Mouse (Mus musculus) kidney, postnatal 4 days (tissue): Measurements from ENCODE around the gene Dnajb14.
"Not testable (repeated sequence)": the region's sequence is repeated elsewhere in the genome, so short reads cannot be mapped to it uniquely, and the experiment has no call there.

Experiments
- DNase-seq, 2 experiments: peaks; one replicate each; pipeline ENCODE4 v3.0.0; 2021; ENCODE audit warnings: mixed read lengths in 2 of 2

Gene Dnajb14

DNA sequence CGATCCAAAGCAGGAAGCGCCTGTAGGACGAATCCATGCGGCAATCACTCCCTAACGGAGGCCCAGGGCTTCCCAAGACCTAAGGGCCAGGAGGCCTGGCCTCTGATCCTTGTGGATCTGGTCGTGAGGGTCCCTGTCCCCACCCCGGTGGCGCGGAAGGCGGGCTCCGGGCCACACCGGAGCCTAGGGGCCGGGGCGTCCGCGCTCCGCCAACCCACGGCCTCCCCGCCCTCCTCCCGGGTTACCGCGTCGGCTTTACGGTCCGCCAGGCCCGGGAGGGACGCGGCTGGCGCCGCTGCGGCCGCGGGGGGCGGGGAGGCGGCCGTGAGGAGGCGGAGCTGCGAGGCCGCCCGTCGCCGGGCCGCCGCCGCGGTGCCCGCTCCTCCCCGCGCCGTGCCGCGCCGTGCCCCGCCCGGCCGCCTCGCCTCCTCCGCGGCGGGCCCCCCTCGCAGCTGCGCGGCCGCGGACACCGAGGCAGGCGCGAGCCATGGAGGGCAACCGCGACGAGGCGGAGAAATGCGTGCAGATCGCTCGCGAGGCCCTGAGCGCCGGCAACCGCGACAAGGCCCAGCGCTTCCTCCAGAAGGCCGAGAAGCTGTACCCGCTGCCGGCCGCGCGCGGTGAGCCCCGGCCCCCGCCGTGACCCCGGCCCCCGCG, at the start of gene Dnajb14:
TSS of gene Dnajb14 (plus strand) at position 239 of the 657 bp plus-strand sequence.
- DNase-seq: peak; percentile 67 to 80

DNA sequence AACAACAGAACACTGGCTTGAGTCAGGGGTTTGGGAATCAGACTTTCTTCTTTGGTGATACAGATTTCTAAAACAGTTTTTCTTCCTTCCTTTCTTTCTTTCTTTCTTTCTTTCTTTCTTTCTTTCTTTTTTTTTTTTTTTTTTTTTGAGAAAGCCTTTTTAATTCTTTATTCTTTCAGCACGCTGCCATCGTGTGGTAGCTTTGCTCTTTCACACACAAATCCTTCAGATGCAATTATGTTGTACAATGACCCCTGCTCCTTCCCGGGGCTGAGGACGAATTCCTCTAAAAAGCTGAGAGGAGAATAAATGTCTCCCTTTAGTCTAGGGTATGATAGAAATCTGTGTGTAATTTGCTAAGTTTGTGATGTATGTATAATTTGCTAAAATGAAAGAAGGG, 48.8 kb upstream of the Dnajb14 start:
- peak; percentile 30 to 52 for DNase-seq

DNA sequence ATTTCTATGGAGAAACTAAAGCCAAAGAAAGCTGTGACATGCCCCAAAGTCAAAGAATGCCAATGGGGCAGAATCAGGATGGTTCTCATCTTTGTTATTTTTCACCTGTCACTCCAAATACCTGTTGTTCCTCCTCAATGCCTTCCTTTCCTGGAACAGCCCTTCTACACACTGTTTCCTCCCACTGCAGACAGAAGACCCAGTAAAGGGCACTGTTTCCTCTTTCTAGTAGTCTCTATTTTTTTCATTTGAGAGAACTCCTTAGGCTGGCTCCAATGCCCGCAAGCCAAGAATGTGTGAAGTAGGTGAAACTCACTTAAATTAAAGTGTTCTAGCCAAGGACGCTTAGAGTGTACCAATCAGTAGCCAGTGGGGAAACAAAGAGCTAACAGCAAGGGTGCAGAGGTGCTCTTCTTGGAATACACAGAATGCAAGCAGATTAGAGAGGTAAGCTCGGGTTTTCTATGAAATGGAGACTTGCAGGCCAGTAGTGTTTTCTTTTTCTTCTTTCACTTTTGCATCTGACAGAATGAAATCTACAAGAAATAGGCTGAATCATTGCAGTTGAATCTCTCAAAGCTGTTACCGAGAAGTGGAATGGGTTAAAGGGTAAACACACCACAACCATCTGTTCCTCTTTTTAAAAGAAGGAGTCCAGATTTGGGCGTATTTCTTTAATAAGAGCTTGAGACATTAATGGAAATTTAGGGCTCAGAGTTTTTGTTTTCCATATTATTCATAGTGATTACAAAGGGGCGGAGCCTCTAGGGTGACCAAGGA, 46.6 kb upstream of the Dnajb14 start:
- no peak for DNase-seq

DNA sequence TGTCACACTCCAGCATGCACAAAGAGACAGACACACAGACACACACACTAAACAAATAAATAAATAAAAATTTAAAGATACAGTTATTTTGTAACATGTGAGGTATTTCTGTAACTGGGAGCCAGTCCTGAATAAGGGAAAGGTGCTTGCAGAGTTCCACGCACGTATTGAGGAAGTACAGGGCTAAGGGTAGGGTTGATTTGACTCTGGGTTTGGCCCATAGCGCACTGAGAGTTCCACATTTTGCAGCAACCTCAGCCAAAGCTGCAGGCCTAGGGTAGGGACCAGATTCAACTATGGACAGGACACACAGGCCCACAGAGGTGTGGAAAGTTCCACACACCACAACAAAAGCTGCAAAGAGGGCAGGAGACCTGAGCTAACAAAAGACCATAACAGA, 44.2 kb upstream of the Dnajb14 start:
- DNase-seq: no peak

DNA sequence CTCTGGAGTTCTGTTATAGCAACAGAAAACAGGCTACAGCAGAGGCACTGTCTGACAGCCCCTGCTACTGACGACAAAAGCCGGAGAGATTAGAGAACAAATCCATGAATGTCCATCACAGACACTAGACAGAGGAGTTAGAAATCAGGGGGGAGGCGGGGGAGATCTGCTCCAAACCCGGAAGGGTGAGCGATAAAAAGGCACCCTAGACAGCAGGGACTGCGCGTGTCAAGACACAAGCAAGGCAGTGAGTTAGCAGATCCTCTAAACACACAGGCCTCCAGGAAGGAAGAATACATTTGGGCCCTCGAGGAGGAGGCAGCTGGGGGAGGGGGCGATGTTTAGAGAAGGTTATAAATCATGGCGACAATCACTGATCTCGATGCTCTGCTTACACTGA, 39.8 kb upstream of the Dnajb14 start:
- peak; percentile 23 to 43 for DNase-seq

DNA sequence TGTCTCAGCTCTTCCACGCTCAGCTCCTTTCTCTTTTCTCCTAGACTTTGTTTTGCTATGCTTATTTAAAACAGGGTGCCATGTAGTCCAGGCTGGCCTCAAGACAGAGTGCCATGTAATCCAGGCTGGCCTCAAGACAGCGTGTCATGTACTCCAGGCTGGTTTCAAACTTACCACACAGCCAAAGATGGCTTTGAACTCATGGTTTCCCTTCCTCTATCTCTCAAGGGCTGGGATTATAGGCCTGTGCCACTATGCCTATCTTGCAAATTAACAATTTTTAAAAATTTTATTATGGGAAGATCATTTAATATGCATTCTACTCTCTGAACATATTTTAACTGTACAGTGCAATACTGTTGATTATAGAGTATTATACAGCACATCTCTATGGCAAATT, 36.3 kb upstream of the Dnajb14 start:
- no peak for DNase-seq

DNA sequence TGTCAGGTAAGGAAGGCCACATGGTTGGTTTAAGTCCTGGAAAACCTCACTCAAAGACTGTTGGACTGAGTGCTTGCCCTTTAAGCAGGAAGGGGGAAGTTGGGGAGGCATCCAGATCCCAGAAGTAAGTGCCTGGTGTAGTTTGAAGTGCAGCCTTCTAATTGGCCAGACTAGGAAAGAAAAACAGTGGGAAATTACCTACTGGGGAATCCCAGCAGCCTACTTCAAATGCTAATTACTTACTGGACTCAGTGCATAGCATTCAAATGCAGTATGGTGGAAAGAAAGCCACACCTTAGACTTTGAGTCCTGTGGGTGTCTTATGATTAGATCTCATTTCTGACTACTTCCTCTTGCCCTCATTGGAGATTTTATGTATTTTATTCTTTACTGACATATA, 34.3 kb upstream of the Dnajb14 start:
- no peak for DNase-seq

DNA sequence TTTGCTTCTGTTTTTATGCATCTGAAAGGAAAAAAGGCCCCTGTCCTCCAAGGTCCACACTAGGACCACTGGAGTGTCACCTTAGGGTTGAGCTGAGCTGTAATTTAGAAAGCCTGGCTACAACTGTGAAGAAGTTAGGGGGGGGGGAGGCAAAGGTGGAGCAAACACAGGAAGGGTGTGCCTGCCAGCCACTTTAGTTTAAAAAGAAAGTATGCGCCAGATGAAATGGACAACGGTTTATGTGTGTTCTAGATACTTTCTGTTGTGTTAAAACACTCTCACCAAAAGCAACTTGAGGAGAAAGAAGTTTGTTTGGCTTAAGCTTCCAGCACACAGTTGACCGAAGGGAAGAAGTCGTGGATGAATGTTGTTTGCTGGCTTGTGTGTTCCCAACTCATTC, 33.8 kb upstream of the Dnajb14 start:
- DNase-seq: no peak

DNA sequence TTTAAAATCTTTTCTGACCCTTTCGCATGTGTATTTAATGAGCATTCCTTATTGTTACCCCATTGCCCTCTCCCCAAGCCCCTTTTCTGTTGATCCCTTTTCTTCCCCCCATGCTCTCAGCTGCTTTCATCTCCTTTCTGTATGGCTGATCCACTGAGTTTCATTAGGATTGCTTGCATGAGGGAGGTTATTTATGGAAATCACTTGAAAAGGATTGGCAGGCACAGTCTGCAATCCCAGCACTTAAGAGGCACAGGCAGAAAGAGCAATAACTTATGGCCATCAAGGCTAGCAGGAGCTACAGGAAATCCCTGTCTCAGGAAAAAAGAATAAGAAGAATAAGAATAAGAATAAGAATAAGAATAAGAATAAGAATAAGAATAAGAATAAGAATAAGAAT, 30.9 kb upstream of the Dnajb14 start:
- no peak for DNase-seq

DNA sequence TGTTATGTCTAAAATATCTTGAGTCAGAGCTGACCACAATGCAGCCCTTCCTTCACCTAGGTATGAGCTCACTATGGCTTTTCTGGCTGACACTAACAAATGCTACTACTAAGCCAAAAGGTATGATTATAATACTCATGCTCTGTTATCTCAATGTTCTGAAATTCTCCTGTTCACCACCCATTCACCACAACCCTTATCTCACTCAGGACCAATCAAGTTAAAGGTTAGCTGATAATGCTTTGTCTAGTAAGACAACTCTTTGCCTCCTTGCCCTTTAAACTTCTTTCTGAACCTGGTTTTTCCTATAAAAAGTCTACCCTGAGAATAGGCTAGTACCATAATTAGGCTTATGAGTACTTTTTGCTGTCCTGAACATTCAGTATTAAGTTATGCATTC, 29.3 kb upstream of the Dnajb14 start:
- DNase-seq: no peak

DNA sequence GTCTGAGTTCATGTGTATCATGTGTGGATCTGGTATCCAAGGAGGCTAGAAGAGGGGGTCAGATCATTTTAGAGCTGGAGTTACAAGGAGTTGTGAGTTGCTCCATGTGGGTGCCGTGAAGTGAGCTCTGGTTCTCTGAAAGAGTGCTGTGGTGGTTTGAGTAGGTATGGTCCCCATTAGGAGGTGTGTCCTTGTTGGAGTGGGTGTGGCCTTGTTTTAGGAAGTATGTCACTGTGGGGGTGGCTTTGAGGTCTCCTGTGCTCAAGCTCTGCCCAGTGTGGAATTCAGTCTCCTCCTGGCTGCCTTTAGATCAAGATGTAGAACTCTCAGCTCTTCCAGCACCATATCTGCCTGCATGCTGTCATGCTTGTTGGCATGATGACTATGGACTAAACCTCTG, 24.5 kb upstream of the Dnajb14 start:
- DNase-seq: no peak

DNA sequence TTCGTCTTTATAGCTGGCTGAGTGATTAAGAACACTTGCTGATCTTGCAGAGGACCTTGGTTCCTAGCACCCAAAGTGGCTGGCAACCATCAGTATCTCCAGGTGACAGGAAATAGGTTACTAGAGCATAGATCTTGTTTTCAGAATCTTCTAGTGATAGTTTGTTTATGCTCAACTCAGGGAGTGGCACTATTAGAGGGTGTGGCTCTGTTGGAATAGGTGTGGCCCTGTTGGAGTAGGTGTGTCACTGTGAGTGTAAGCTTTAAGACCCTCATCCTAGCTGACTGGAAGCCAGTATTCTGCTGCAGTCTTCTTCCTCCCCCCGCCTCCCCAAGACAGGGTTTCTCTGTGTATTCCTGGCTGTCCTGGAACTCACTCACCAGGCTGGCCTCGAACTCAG, 23.2 kb upstream of the Dnajb14 start:
- DNase-seq: no peak

DNA sequence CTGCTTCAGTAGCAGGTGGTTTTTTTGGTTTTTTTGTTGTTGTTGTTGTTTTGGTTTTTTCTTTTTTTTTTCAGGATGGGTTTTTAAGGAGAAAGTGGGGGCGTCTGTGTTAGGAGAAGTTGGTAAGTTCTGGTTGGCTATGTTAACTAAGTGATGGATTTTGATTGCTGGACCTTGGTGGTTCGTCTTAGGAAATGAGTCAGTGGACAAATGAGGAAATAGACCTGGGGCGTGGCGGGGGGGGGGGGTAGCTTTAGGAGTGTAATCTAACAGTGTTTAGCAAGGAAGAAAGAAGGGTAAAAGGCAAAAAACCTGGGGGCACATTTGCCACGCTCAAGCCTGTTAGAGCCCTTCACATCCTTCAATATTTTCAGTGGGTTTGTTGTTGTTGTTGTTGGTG, 20.9 kb upstream of the Dnajb14 start:
- no peak for DNase-seq

DNA sequence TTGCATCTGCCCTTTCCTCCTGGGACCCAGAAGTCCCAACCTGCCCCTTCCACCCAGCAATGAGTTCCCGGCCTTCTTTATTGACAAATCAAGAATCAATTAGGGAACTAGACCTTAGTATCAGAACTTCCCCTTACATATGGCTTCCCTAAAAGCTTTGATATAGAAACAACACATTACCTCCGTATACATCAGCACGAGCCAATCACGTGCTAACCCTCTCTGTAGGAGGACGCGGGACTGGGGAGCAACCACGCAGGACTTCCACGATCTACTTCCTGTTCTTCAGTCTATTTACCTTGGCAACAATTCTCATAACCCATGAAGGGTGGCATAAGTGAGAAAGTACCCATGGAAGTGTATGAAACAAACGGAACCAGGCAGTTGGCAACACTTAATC, 19.1 kb upstream of the Dnajb14 start:
- no peak for DNase-seq

DNA sequence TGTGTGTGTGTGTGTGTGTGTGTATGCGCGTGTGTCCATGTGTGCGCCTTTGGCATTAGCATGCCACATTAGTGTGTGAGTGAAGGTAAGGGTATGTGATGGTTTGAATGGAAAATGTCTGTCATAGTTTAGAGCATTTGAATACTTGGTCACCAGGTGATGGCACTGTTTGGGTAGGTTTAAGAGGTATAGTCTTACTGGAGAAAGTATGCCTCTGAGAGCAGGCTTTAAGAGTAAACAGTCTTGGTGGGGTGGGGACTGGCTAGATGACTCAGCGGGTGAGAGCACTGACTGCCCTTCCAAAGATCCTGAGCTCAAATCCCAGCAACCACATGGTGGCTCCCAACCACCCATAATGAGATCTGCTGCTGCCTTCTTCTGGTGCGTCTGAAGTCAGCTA, 17.8 kb upstream of the Dnajb14 start:
- DNase-seq: no peak

DNA sequence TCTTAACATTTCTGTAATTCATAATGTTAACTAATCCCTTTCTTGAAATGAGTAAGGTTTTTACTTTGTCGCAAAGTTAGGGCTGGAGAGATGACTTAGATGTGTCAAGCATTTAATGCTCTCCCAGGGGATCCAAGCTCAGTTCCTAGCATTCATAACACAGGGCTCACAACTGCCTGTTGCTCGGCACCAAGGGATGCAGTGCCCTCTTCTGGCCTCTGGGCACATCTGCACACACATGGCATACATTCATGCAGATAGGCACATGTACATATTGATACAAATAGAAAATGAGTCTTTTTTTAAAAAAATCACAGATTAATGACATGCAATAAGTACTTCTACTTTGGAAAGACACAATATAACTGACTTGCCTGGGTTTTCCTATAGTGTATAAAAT, 16.3 kb upstream of the Dnajb14 start:
- no peak for DNase-seq

DNA sequence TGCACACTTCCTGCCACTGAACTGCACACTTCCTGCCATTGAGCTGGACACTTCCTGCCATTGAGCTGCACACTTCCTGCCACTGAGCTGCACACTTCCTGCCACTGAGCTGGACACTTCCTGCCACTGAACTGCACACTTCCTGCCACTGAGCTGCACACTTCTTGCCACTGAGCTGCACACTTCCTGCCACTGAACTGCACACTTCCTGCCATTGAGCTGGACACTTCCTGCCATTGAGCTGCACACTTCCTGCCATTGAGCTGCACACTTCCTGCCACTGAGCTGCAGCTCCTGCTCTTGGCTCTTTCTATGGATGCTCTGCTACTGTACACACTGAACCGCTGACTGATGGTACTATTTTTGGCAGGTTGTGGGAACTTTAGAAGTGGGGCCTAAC, 14.5 kb upstream of the Dnajb14 start:
- DNase-seq: not testable (repeated sequence)

DNA sequence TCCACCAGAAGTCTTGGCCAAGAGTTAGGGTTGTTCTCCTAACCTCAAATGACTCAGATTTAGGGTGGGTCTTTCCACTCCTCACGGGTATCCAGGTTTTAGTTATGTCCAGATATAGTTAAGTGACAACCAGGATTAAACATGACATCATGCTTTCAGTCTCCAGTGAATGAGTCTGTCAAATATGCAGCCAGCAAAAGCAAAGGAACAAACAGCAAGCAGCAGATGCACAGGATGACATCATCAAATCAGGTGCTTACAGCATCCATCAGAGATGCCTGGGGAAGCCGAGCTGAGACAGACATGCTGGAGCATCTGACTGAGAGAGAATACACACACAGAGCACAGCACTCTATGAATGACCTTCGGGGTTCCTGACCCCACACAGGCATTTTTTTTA, 12.1 kb upstream of the Dnajb14 start:
- no peak for DNase-seq

DNA sequence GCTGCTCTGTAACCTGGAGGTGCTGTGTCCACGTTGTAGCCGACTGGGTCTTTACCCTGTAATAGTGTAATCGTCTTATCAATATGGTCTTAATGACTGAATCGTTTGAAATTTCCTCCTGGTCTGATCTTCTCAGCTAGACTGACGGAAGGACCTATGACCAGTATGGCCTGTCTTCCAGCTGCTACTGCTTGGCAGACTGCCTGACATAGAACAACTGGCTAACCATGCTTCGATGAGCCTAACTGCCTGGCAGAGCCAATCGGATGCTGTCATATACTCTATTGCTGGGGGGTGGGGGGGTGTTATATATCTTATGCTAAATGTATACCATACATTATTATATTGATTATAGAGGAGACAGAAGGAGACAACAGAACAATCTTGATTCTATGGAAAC, 11.4 kb upstream of the Dnajb14 start:
- DNase-seq: peak; percentile 60 to 63

DNA sequence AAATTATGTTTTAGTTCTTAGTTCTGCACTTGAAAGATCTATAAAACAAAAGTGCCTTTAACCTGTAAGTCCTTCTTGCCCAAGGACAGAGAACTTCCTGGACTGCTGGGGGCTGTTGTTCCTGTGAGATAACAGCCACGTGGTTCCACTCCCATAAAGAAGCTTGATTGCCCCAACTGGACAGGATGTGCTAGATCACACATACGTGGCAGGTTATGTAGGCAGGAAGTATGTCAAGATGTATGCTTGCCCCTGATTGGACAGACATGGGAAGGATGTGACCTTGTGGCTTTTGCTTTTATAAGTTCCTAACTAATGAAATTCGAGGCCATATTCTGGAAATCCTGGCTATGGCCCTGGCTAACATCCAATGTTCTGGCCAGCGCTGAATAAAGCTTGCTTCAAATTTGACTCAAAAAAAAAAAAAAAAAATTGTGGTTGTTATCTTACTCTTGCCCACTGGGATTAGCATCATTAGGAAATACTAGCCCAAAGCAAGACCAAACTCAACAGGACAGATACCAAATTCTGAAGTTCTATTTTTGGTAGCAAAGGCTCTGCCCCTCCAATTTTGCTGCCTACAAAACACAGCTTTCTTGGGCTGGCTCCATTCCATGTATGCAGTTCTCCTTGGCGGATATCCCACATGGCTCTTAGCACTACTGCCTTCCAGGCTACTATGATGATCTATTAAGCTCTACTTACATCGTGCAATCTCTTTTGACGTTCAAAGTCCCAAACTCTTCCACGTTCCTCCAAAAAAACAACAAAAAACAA, 6.9 kb upstream of the Dnajb14 start:
- peak; percentile 18 to 29 for DNase-seq

DNA sequence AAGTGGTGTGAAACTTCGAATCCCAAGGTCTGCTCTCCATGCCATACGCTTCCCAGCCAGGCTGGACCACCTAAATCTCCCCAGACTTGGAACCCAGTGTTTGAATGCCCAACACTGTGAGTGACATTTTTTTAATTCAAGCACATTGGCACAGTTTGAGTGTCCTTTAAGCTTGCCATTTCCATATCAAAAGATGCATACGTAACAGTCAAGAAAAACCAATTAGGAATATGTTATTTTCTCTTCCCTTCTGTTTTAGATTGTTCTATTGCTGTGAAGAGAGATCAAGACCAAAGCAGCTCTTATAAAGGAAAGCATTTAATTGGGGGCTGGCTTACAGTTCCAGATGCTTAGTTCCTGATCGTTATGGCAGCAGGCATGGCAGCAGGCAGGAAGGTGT, 6.0 kb upstream of the Dnajb14 start:
- DNase-seq: no peak

DNA sequence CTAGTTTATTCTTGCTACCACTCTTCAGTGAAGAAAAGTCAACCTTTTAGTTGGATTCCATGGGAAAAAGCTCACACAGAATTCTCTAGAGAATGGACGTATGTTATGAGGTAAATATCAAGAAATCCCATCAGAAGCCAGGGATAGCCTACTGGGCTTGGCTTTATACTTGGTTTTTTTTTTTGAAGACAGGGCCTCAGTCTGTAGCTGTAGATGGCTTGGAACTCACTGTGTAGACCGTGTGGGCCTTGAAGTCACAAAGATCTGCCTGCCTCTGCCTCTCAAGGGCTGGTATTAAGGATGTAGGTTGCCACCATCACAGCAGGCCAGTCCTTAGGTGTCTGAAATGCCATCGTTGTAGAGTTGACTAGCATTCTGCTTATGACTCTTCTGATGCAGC, 4.9 kb upstream of the Dnajb14 start:
- no peak for DNase-seq

DNA sequence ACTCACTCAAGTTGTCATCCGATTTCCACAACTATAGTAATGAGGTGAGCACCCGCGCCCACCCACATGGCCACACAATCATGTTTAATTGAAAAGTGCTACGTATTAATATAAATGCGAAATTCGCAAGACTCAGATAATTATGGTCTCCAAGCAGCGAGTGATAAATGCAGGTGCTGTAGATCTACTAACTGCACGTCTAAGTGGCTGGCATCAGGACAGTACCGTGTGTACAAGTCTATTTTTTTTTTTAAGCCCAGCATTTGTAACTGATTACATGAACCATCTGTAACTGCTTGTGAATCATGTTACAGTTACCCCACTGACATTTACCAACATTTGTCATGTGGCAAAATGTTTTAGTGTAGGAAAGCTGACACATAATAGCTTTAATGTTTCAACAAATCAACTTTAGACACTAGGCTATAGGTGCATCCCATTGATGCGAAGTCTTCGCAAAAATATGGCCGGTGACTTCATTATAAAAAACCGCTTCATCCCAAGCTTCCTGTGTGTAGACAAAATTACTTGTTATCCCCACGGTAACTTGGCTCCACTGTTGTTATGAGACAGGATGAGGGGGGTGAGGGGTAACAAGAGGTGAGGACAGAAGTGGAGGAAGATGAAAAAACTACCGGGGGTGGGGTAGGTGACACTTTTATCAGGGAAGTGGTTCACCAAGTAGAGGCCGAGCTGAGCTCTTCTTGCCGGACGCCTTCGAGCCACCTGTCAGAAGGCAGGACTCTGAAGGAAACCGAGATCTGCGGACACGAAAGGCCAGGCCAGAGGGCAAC, 3.9 kb upstream of the Dnajb14 start:
- DNase-seq: no peak
